Mouse (Mus musculus): ENCODE measurements at regions not wholly inside any gene's neighbourhood (a gene's known extent, or its start where the extent isn't known, plus 50 kb on each side); places are given as distances from the start of the nearest gene placed in this dataset.

GRCm38 (mm10) chr3:37804941-37805804 lies 80.9 kb upstream of the Gm5148 start:
- TF ChIP-seq CTCF (IDR thresholded peaks at IDR 0.05; ENCODE audit: extremely low read depth, insufficient read length, insufficient replicate concordance, low read depth, low read length) (no peak), POLR2A (IDR thresholded peaks at IDR 0.05; ENCODE audit: low read depth, low read length) (no peak)
